Mouse (Mus musculus) limb, embryonic 11.5 days (tissue): ENCODE measurements around the gene Tcl1b1. TPM values are rescaled to one million over a fixed set of nuclear protein-coding genes. Genes with fewer than 3 reads are reported as not detected.
"Not testable (repeated sequence)": the region's sequence is repeated elsewhere in the genome, so short reads cannot be mapped to it uniquely, and the experiment has no call there.

Source experiments
- ATAC-seq: fragments of 200-750 bp; cut with Nextera tagmentation; 2 replicates; pipeline ENCODE4 v1.8.0; 2017; ENCODE audit warnings: low read depth; ENCODE audit not compliant: insufficient number of reproducible peaks, low FRiP score, low TSS enrichment
- DNase-seq: peaks from one replicate; pipeline ENCODE4 v3.0.0-alpha.2; 2015; ENCODE audit warnings: low spot score
- H3K27ac ChIP-seq: fragments of 300-500 bp; sonication (generic); replicated peaks from 2 replicates; pipeline ENCODE4 v1.5.1; 2014; ENCODE audit warnings: low read depth, mild to moderate bottlenecking, low read length
- H3K27me3 ChIP-seq: fragments of 300-500 bp; sonication (generic); 2 replicates; pipeline ENCODE4 v1.6.1; 2014; ENCODE audit warnings: mild to moderate bottlenecking, low read length, mixed read lengths; ENCODE audit not compliant: control insufficient read depth, insufficient read depth
- H3K36me3 ChIP-seq: fragments of 300-500 bp; sonication (generic); 2 replicates; pipeline ENCODE4 v1.6.1; 2014; ENCODE audit warnings: mild to moderate bottlenecking, low read length, moderate library complexity, mixed read lengths; ENCODE audit not compliant: control insufficient read depth, insufficient read depth
- H3K4me1 ChIP-seq: fragments of 300-500 bp; sonication (generic); 2 replicates; pipeline ENCODE4 v1.6.1; 2014; ENCODE audit warnings: low read length, mixed read lengths; ENCODE audit not compliant: control insufficient read depth, insufficient read depth
- H3K4me2 ChIP-seq: fragments of 300-500 bp; sonication (generic); 2 replicates; pipeline ENCODE4 v1.6.1; 2014; ENCODE audit warnings: low read depth, mild to moderate bottlenecking, moderate library complexity; ENCODE audit not compliant: severe bottlenecking
- H3K4me3 ChIP-seq: fragments of 300-500 bp; sonication (generic); 2 replicates; pipeline ENCODE4 v1.5.1; 2014; ENCODE audit warnings: low read depth, low read length
- H3K9ac ChIP-seq: fragments of 300-500 bp; sonication (generic); 2 replicates; pipeline ENCODE4 v1.6.1; 2014; ENCODE audit warnings: mild to moderate bottlenecking, low read length
- H3K9me3 ChIP-seq: fragments of 300-500 bp; sonication (generic); 2 replicates; pipeline ENCODE4 v1.6.1; 2016; ENCODE audit warnings: low read length; ENCODE audit not compliant: control insufficient read depth
- WGBS: fragments of 180-500 bp; shearing (Covaris S2); extraction: QIAGEN DNeasy Blood & Tissue Kit; methylation state at CpG from one replicate; pipeline ENCODE4 v1.1.7; 2014; 5-methylcytosine and 5-hydroxymethylcytosine counted together
- polyA plus RNA-seq: library from polyadenylated mRNA; unstranded; fragments of >200 nt; fragmentation: Nextera tagmentation; extraction: Ambion mirVana; gene quantifications from 2 replicates; pipeline ENCODE4 v1.2.1, GENCODE M21; 2014

The Tcl1b1 gene
- polyA plus RNA-seq, result not detected in 2 replicates

DNA sequence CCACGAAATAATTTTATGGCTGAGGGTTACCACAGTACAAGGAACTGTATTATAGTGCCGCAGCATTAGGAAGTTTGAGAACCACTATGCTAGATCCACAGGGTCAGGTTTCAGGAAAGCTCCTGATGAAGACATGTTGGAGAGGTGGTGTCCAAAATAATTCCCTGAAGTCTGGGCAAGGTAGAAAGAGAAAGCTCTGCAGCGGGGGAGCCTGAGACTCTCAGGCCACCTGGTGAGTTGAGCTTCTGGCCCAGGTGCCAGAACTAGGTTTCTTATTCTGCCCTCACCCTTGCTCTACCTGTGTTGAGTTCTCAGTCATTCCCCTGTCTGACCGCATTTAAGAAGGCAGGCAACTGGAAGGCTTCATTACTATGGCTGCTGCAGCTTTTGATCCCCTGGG is at the start of gene Tcl1b1:
Gene Tcl1b1, plus strand, starts transcription at position 301 of the 400 bp plus-strand sequence.
- 69% methylated on average over 4 of the region's 4 CpGs for WGBS
- Histone ChIP-seq H3K4me1 (no peaks in the 10 kb centered on the region), H3K9me3 (no peaks in the 10 kb centered on the region), H3K27me3 (no peaks in the 10 kb centered on the region), H3K4me2 (no peak within 1 kb of the TSS), H3K36me3 (no peaks in the 10 kb centered on the region), H3K4me3 (no peak within 1 kb of the TSS), H3K27ac (no peak within 1 kb of the TSS), H3K9ac (no peak within 1 kb of the TSS)
- ATAC-seq (no peak), DNase-seq (no peak)

GRCm38 (mm10) chr12:105109812-105110211 is 49.7 kb upstream of the Tcl1b1 start:
- ATAC-seq (no peak), DNase-seq (no peak)
- WGBS, result 66% methylated on average over 4 of the region's 4 CpGs
- Histone ChIP-seq H3K4me1 (no peaks in the 10 kb centered on the region), H3K4me3 (no peak overlapping the region), H3K27ac (no peak overlapping the region), H3K4me2 (no peak overlapping the region), H3K9me3 (no peaks in the 10 kb centered on the region), H3K36me3 (no peaks in the 10 kb centered on the region), H3K27me3 (no peaks in the 10 kb centered on the region), H3K9ac (no peak overlapping the region)

DNA sequence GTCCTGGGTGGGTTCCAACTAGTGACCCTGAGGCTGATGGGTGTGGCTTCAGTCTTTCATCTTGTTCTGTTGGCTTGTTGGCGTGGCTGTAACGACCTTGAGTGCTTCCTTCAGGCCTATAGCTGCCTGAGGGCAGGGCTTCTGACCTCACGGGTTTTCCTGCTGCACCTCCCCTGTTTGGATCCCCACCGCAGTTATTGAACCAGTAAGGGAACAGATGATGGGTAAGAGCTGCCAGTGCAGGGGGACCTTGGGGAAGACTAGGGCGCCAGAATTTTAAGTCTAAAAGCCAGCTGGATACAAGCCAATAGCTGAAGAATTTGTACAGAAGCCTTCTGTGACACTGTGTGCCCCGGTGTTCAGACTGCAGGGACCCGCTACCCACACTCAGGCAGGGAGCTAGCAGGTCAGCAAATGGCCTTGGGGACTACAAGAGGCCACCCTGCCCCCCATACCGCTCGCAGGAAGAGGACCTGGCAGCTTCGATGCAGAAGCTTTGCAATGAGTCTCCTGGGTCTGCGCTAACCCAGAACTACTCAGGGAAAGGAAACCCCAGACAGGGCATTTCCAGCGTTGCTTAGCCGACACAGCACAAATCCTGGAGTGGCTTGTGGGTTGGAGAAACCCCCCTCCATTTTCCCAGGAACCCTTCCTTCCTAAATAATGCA is 47.0 kb upstream of the Tcl1b1 start:
- Histone ChIP-seq H3K36me3 (no peaks in the 10 kb centered on the region), H3K4me1 (no peaks in the 10 kb centered on the region), H3K27ac (no peak overlapping the region), H3K4me3 (no peak overlapping the region), H3K9ac (no peak overlapping the region), H3K27me3 (no peaks in the 10 kb centered on the region), H3K9me3 (no peaks in the 10 kb centered on the region), H3K4me2 (no peak overlapping the region)
- 43% methylated on average over 13 of the region's 13 CpGs for WGBS
- 0 out of 2 replicates have a peak, but pooled peaks have one; percentile 13 for ATAC-seq
- no peak for DNase-seq

DNA sequence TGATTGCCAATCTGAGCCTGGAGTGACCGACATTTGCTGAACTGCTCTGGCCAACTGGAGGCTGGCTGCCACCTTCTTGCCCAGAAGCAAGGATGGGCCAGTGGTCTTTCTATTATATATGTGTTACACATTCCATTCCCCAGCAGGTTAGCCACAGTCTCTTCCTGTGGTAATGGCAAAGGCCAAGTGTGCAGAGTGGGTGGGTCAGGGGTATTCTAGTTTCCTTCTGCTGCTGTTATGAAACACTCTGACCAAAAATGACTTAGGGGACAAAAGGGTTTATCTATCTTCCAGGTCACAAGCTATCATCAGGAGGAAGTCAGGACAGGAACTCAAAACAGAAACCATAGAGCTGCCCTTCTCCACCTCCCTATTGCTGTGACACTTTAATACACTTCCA is 42.8 kb upstream of the Tcl1b1 start:
- no peak for ATAC-seq
- H3K9me3 ChIP-seq, result no peaks in the 10 kb centered on the region
- H3K4me2 ChIP-seq, result no peak overlapping the region
- no peak overlapping the region for H3K4me3 ChIP-seq
- DNase-seq, result no peak
- 92% methylated on average over 1 of the region's 1 CpGs for WGBS
- H3K4me1 ChIP-seq, result no peaks in the 10 kb centered on the region
- no peak overlapping the region for H3K27ac ChIP-seq
- H3K36me3 ChIP-seq, result no peaks in the 10 kb centered on the region
- H3K9ac ChIP-seq, result no peak overlapping the region
- no peaks in the 10 kb centered on the region for H3K27me3 ChIP-seq

DNA sequence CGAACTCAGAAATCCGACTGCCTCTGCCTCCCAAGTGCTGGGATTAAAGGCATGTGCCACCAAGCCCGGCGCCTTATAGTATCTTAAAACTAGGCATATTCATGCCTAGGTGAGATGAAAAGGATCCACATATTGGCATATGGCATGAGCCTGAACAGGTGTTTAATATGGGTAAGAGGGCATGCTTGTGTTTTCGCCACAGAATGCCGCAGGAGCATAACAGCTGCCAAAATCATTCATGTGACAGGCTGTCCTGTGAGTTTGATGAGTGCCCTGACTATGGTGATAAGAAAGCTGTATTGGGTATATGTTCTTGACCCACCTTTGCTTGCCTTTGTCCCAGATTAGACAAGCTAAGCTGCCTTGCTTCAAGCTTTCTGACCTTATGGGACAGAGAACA is 34.1 kb upstream of the Tcl1b1 start:
- Histone ChIP-seq H3K27me3 (no peaks in the 10 kb centered on the region), H3K36me3 (no peaks in the 10 kb centered on the region), H3K4me2 (no peak overlapping the region), H3K9ac (no peak overlapping the region), H3K4me1 (no peaks in the 10 kb centered on the region), H3K9me3 (no peaks in the 10 kb centered on the region), H3K4me3 (no peak overlapping the region), H3K27ac (no peak overlapping the region)
- DNase-seq (no peak), ATAC-seq (no peak)
- WGBS, result 86% methylated on average over 6 of the region's 6 CpGs

DNA sequence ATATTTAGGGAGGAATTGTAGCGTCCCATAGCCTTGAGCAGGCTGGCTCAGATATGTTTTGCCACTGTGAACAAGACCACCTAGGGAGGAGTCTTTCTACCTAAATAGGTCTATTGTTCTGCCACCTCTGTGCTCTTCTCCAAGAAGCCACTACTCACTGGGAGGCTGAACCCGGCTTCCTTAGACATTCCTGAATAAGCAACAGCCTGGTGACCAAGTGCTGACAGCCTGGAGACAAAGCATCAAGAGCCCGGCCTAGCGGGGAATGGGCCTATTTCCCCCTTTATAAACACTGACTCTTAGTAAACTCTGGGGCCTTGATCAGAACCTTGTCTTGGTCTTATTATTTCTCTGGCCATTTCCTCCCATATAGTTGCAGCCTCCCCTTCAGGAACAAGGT is 33.0 kb upstream of the Tcl1b1 start:
- no peak for DNase-seq

GRCm38 (mm10) chr12:105127607-105128006 is 31.9 kb upstream of the Tcl1b1 start:
- no peak for ATAC-seq
- 89% methylated on average over 2 of the region's 2 CpGs for WGBS

More for the DNA sequence above, 33.0 kb upstream of the Tcl1b1 start:
- Histone ChIP-seq H3K4me3 (no peak overlapping the region), H3K4me2 (no peak overlapping the region), H3K4me1 (no peaks in the 10 kb centered on the region), H3K27me3 (no peaks in the 10 kb centered on the region), H3K36me3 (no peaks in the 10 kb centered on the region), H3K9ac (no peak overlapping the region), H3K27ac (no peak overlapping the region), H3K9me3 (no peaks in the 10 kb centered on the region)
- ATAC-seq, result no peak
- WGBS, result 76% methylated on average over 4 of the region's 4 CpGs

GRCm38 (mm10) chr12:105129494-105130205 is 29.8 kb upstream of the Tcl1b1 start:
- not testable (repeated sequence) for H3K36me3 ChIP-seq, H3K9ac ChIP-seq, H3K27ac ChIP-seq, ATAC-seq, H3K4me1 ChIP-seq, H3K27me3 ChIP-seq, DNase-seq, H3K4me3 ChIP-seq, H3K9me3 ChIP-seq, H3K4me2 ChIP-seq
- 58% methylated on average over 3 of the region's 3 CpGs for WGBS

More at GRCm38 (mm10) chr12:105127607-105128006, 31.9 kb upstream of the Tcl1b1 start:
- Histone ChIP-seq H3K4me3 (no peak overlapping the region), H3K4me2 (no peak overlapping the region), H3K27ac (no peak overlapping the region), H3K27me3 (no peaks in the 10 kb centered on the region), H3K9ac (no peak overlapping the region), H3K36me3 (no peaks in the 10 kb centered on the region), H3K9me3 (no peaks in the 10 kb centered on the region), H3K4me1 (no peaks in the 10 kb centered on the region)
- DNase-seq, result no peak
